Mouse (Mus musculus) cerebellum, adult 2 months (tissue): ENCODE results near the gene Il17re. TPM values are rescaled to one million over a fixed set of nuclear protein-coding genes. Genes with fewer than 3 reads are reported as not detected.

Experiments
- DNase-seq, 2 experiments: peaks; one replicate each; pipeline ENCODE4 v3.0.0; 2021
- H3K27ac ChIP-seq: fragments of 200-500 bp; 2 replicates; pipeline ENCODE4 v1.5.1; 2012; ENCODE audit warnings: low read length, control low read depth, inconsistent platforms; ENCODE audit not compliant: insufficient read depth
- H3K27me3 ChIP-seq: fragments of 200-500 bp; 2 replicates; pipeline ENCODE4 v1.6.1; 2012; ENCODE audit warnings: inconsistent platforms, mild to moderate bottlenecking, low read length, moderate library complexity; ENCODE audit not compliant: control insufficient read depth, insufficient read depth
- H3K4me1 ChIP-seq: fragments of 200-500 bp; 2 replicates; pipeline ENCODE4 v1.6.1; 2011; ENCODE audit warnings: low read length; ENCODE audit not compliant: control insufficient read depth, insufficient read depth
- H3K4me3 ChIP-seq: fragments of 200-500 bp; replicated peaks from 2 replicates; pipeline ENCODE3; 2011; ENCODE audit warnings: mild to moderate bottlenecking, low read depth, low read length, control low read depth; ENCODE audit not compliant: insufficient read depth
- CTCF ChIP-seq: fragments of 200-500 bp; IDR thresholded peaks from 2 replicates; pipeline ENCODE4 v1.5.1; 2011; ENCODE audit warnings: low read depth, mild to moderate bottlenecking, control low read depth, low read length, moderate library complexity, borderline replicate concordance; ENCODE audit not compliant: insufficient read depth
- POLR2A ChIP-seq: fragments of 200-500 bp; IDR thresholded peaks from 2 replicates; pipeline ENCODE4 v1.6.1; 2011; ENCODE audit warnings: low read length, control low read depth, borderline replicate concordance; ENCODE audit not compliant: insufficient read depth
- WGBS: fragments of 180-500 bp; shearing (Covaris S2); methylation state at CpG from one replicate; pipeline ENCODE4 v1.1.7; 2018; 5-methylcytosine and 5-hydroxymethylcytosine counted together
- polyA plus RNA-seq: library from polyadenylated mRNA; depleted of rRNA; stranded (reverse); fragments of >200 nt; gene quantifications from 2 replicates; pipeline ENCODE4 v1.2.3, GENCODE M21; 2012

The Il17re gene
- polyA plus RNA-seq, 1 experiment: 4.8 TPM

- no peak for TF ChIP-seq CTCF
- TF ChIP-seq POLR2A: no peak
- Histone ChIP-seq H3K4me3 (no peak overlapping the region), H3K27ac (no peak overlapping the region), H3K4me1 (no peaks in the 10 kb centered on the region), H3K27me3 (no peaks in the 10 kb centered on the region)
- DNase-seq: no peak
- WGBS: 72% methylated on average over 12 of the region's 12 CpGs
Observed at GRCm38 (mm10) chr6:113437135-113437534, 21.1 kb upstream of the Il17re start.

GRCm38 (mm10) chr6:113438721-113439430, 19.4 kb upstream of the Il17re start:
- no peak for DNase-seq
- Histone ChIP-seq H3K27ac (no peak overlapping the region), H3K4me1 (peaks cover 2% of the 10 kb centered on the region; the same call in 1 of the 2 replicates), H3K4me3 (no peak overlapping the region), H3K27me3 (no peaks in the 10 kb centered on the region)
- TF ChIP-seq CTCF: no peak
- no peak for TF ChIP-seq POLR2A
- 63% methylated on average over 12 of the region's 12 CpGs for WGBS

GRCm38 (mm10) chr6:113440686-113441085, 17.6 kb upstream of the Il17re start:
- Histone ChIP-seq H3K4me1 (peaks cover 2% of the 10 kb centered on the region; the same call in 1 of the 2 replicates), H3K27me3 (no peaks in the 10 kb centered on the region), H3K27ac (no peak overlapping the region), H3K4me3 (no peak overlapping the region)
- DNase-seq: no peak
- WGBS: 66% methylated on average over 3 of the region's 3 CpGs
- no peak for TF ChIP-seq POLR2A
- TF ChIP-seq CTCF: no peak

GRCm38 (mm10) chr6:113441147-113441680, 17.1 kb upstream of the Il17re start:
- DNase-seq: peak; percentile 70 to 83
- no peaks in the 10 kb centered on the region for H3K27me3 ChIP-seq
- no peak overlapping the region for H3K27ac ChIP-seq
- whole genome bisulfite sequencing: 34% methylated on average over 7 of the region's 7 CpGs
- TF ChIP-seq POLR2A (no peak), CTCF (peak; percentile 86)
- no peak overlapping the region for H3K4me3 ChIP-seq
- peaks cover 2% of the 10 kb centered on the region; the same call in 1 of the 2 replicates for H3K4me1 ChIP-seq

GRCm38 (mm10) chr6:113442087-113442441, 16.2 kb upstream of the Il17re start:
- Histone ChIP-seq H3K4me3 (peak overlapping the region; percentile 65), H3K27me3 (no peaks in the 10 kb centered on the region), H3K27ac (peak overlapping the region; percentile 40; the same call in 1 of the 2 replicates), H3K4me1 (peaks cover 4% of the 10 kb centered on the region; the same call in 1 of the 2 replicates)
- DNase-seq: no peak
- no peak for TF ChIP-seq POLR2A
- WGBS: 34% methylated on average over 9 of the region's 9 CpGs

GRCm38 (mm10) chr6:113442442-113443090, 15.7 kb upstream of the Il17re start, which contains the start of gene Jagn1:
Jagn1 (plus strand) TSS chr6:113442569.
- no peaks in the 10 kb centered on the region for H3K27me3 ChIP-seq
- peak; percentile 91 to 93 for DNase-seq
- peak within 1 kb of the TSS; percentile 65 for H3K4me3 ChIP-seq
- peak within 1 kb of the TSS; percentile 40 for H3K27ac ChIP-seq
- TF ChIP-seq CTCF (no peak), POLR2A (peak; percentile 74; the same call in 1 of the 2 replicates)
- WGBS: under 1% methylated on average over 45 of the region's 45 CpGs
- H3K4me1 ChIP-seq: peaks cover 7% of the 10 kb centered on the region; the same call in 1 of the 2 replicates

- Histone ChIP-seq H3K4me3 (peak overlapping the region; percentile 65), H3K27me3 (no peaks in the 10 kb centered on the region), H3K4me1 (peaks cover 7% of the 10 kb centered on the region; the same call in 1 of the 2 replicates), H3K27ac (0 out of 2 replicates have a peak overlapping the region, but pooled peaks have one; percentile 14)
- 42% methylated on average over 12 of the region's 12 CpGs for WGBS
- no peak for DNase-seq
- peak; percentile 2; the same call in 1 of the 2 replicates for TF ChIP-seq CTCF
- TF ChIP-seq POLR2A: no peak
Observed at GRCm38 (mm10) chr6:113443091-113443490, 15.2 kb upstream of the Il17re start.
